Mouse (Mus musculus): ENCODE measurements around the gene Sgce.
"Not testable (repeated sequence)": the region's sequence is repeated elsewhere in the genome, so short reads cannot be mapped to it uniquely, and the experiment has no call there.

Gene Sgce

DNA sequence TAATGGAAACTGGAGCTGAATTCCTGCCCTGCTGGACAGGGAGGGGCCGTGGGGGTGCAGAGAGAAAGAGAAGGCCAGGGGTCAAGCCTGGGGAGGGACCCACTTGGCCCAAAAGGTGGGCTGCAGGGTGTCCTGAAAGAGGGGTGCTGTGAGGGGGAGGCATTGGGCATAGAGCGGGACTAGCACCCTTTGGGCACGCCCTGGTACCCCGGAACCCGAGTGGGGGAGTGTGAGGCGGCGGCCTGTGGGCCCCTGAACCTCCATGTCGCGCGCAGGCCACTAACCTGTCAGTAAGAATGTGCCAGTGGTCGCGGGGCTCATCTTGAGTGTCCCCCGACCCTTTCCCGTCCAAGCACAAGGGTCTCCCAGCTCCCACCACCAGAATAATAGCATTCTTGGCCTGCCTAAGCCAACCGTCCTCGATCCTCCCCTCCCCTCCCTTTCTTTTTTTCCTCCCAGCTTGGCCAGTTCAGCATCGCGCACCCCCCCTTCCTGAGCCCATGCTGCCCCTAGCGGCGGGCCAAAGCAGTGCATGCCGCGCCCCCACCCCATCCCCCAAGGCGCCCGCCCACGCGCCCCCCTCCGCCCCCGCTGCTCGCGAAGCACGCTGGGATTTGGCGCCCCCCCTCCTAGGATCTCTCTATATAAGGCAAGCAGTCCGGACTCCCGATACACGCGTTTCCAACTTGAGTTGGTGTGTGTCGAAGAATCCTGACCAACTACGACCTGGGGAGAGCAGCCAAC lies at the start of gene Sgce, which contains the start of gene Peg10:
Gene Sgce, minus strand, starts transcription at position 512 of the 744 bp plus-strand sequence.
Gene Peg10, plus strand, starts transcription at position 611 of the 744 bp plus-strand sequence.
- DNase-seq (ENCODE audit: low spot score in 2 of 2), result peak; percentile 9 to 52

DNA sequence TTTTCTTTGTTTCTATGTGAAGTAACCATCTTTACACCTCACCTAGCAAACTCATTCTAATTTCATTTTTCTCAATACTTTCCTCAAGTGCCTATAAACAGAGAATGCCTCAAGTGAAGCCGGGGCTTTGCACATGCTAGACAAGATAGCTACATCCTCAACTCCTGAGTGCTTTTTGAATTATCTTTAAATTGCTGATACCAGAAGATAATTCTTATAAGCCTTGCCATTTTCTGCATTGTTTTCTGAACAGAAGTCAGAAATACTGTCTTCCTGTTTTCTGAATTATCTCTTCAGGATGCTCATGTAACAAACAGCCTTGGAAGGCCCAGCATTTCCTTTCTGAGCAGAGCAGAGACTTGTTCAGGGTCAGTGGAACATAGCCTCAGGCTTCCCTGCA lies 49.3 kb upstream of the Sgce start:
- no peak for DNase-seq (ENCODE audit: low spot score in 2 of 2)

DNA sequence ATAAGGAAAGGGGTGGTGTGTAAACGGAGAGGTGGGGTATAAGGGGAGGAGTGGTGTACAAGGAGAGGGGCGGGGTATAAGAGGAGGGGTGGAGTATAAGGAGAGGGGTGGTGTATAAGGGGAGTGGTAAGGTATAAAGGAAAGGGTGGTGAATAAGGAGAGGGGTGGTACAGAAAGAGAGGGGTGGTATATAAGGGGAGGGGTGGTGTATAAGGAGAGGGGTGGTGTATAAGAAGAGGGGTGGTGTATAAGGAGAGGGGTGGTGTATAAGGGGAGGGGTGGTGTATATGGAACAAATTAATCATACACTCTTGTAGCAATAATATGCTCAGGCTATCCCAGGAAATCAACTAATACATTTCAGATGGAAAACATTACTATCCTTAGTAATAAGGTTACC lies 15.2 kb upstream of the Sgce start:
- no peak for DNase-seq (ENCODE audit: low spot score in 2 of 2)

DNA sequence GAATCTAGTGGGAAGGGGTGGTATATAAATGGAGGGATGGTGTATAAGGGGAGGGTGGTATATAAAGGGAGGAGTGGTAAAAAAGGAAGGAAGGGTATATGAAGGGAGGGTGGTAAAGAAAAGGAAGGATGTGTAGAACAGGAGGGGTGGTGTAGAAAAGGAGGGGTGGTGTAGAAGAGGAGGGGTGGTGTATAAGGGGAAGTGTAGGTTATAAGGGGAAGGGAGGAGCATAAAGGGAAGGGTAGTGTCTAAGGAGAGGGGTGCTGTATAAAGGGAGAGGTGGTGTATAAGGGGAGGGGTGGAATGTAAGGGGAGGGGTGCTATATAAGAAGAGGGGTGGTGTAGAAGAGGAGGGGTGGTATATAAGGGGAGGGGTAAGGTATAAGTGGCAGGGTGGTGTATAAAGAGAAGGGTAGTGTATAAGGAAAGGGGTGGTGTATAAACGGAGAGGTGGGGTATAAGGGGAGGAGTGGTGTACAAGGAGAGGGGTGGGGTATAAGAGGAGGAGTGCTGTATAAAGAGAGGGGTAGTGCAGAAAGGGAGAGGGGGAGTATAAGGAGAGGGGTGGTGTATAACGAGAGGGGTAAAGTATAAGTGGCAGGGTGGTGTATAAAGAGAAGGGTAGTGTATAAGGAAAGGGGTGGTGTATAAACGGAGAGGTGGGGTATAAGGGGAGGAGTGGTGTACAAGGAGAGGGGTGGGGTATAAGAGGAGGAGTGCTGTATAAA lies 14.6 kb upstream of the Sgce start:
- DNase-seq (ENCODE audit: low spot score in 2 of 2), result not testable (repeated sequence)

DNA sequence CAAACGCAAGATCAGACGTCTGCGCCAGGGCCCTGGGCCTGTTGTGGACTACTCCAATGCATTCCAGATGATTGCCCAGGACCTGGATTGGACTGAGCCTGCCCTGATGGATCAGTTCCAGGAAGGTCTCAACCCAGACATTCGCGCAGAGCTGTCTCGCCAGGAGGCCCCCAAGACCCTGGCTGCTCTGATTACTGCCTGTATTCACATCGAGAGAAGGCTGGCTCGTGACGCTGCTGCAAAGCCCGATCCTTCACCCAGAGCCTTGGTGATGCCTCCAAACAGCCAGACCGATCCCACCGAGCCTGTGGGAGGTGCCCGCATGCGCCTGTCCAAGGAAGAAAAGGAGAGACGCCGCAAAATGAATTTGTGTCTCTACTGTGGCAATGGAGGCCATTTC lies 7.9 kb upstream of the Sgce start:
- no peak for DNase-seq (ENCODE audit: low spot score in 2 of 2)

DNA sequence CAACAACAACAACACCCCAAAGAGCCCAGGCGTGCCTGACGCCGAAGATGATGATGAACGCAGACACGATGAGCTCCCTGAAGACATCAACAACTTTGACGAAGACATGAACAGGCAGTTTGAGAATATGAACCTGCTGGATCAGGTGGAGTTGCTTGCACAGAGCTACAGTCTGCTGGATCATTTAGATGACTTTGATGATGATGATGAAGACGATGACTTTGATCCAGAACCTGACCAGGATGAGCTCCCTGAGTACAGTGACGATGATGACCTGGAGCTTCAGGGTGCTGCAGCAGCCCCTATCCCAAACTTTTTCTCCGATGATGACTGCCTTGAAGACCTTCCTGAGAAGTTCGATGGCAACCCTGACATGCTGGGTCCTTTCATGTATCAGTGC lies 7.3 kb upstream of the Sgce start:
- no peak for DNase-seq (ENCODE audit: low spot score in 2 of 2)

DNA sequence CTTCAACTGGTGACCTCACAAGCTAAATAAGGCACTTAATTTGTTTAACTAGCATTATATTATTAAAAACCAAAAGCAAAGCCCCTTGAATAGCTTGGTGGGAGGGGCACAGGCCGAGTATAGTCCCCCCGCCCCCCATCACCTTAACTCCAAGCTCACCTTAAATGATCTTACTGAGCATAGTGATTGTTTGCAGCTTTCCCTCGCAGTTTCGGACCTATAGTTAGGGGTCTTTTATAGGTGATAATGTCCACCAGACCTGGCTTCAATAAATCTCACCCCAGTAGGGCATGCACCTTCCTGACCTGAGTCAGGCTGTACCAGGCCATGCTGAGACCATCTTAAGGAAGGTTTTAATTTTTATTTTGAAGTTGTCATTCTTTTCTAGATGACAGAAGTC lies 4.3 kb upstream of the Sgce start:
- DNase-seq (ENCODE audit: low spot score in 2 of 2), result no peak

DNA sequence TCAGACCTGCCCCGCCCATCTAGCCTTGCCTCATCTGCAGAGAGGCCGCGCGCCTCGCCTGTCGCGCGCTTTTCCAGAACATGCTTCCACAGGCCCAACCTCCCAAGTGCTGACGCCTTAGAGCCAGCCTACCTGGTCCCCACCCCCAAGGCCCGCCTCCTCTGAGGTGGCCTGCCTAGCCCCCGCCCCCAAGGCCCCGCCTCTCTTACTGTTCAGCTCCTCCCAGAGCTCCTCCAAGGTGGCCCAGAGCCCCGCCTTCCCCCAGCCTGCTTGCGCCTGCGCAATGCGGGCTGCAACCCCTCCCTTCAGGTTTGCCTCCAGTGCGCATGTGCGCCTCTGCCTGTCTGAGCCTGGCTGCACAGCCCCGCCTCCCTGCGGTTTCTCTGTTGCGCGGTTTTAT lies 2.1 kb upstream of the Sgce start:
- DNase-seq (ENCODE audit: low spot score in 2 of 2), result peak; percentile 64 to 90

DNA sequence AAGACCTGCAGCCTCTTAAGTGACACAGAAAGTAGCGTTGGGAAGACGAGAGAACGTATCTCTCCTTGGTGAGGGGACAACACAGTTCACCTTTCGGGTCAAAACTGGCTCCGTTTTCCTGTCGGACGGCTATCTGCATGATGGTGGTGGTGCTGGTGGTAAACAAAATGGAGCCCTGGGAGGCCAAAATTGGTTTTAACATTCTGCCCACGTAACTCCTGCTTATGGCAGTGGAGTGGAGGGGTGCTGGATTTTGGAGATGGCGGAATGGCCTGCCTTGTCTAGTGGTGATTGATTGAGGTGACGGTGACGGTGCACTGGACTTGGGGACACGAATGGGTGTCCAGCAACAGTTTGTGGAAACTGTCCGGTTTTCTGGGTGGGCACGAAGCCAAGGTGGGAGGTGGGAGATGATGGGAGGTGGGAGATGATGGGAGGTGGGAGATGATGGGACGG lies 1.5 kb upstream of the Sgce start:
- peak in 1 of 2 experiments; percentile 22 for DNase-seq (ENCODE audit: low spot score in 2 of 2)

DNA sequence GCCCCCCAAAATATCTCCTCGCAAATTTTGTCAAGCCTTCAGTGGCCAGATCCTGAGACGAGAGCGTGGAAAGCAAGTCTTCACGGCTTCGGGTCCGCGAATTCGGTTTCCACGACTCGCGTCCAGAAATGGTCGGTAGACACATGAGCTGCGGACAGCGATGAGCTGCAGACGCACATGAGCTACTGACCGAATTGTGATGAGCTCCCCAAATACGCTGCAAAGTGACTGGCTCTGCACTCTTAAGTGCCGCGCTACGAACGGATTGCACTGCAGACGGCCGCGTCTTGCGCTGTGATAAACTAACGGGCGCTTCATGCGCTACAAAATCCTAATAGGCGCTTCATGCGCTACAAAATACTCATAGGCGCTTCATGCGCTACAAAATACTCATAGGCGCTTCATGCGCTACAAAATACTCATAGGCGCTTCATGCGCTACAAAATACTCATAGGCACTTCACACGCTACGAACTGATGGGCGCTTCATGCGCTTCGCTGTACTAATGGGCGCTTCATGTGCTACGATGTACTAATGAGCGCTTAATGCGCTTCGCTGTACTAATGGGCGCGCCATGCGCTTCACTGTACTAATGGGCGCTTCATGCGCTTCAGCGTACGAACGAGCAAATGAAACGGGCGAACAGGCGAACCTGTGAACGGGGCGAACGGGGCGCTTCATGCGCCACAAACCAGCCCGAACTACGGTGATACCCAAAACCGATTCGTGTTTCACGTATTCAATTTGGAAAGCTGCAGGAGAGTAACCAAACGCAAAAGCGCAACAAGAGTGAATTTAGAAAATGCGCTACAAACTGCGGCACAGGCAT lies 884 bp upstream of the Sgce start:
- DNase-seq (ENCODE audit: low spot score in 2 of 2), result peak; percentile 6 to 24

DNA sequence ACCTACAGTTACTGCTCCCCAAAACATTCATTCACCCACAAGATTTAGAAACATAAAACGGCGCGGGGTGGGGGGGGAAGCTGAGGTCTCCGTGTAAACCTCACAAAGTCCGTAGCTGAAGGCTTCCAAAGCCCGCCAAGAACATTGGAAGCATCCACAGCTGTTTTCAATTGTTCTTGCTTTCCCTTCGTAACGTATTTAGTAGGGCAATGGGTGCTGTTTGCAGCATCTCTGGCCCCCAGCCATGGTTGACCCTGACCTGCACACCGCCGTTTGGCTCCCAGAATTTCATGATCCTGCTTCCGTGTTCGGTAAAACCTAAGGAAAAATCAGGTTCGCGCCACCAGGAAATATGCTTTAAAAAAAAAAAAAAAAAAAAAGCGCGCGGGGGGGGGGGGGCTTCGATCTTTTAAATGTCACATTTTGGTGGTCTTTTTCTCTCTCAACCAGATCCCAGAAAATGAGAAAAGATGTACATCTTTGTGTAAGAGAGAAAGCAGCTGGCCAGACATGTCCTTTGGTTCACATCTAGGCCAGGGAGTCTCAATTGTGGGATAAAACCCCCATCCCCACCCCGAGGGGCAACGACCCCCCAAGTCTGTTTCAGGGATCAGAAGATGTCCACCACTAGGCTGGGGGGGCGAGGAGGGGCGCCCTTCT lies 841 bp downstream of the Sgce start:
- no peak for DNase-seq (ENCODE audit: low spot score in 2 of 2)

DNA sequence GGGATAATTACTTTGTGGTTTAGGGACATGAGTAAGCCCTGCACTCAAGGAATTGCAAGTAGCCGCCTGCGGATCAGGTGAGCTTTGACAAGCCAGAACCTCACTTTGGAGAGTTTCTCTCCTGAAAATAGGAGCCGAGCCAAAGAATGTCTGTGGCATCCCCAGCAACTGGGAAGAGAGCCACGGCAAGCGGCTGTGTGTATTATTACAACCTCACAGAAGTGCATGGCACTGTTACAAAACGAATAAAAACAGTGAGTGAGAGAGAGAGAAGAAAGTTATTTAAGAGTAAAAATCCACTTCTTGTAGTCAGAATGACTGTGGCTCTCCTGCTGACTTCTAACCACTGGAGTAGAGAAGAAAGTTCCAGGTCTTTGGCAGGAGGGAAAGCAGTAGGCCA lies 6.5 kb downstream of the Sgce start:
- DNase-seq (ENCODE audit: low spot score in 2 of 2), result no peak

DNA sequence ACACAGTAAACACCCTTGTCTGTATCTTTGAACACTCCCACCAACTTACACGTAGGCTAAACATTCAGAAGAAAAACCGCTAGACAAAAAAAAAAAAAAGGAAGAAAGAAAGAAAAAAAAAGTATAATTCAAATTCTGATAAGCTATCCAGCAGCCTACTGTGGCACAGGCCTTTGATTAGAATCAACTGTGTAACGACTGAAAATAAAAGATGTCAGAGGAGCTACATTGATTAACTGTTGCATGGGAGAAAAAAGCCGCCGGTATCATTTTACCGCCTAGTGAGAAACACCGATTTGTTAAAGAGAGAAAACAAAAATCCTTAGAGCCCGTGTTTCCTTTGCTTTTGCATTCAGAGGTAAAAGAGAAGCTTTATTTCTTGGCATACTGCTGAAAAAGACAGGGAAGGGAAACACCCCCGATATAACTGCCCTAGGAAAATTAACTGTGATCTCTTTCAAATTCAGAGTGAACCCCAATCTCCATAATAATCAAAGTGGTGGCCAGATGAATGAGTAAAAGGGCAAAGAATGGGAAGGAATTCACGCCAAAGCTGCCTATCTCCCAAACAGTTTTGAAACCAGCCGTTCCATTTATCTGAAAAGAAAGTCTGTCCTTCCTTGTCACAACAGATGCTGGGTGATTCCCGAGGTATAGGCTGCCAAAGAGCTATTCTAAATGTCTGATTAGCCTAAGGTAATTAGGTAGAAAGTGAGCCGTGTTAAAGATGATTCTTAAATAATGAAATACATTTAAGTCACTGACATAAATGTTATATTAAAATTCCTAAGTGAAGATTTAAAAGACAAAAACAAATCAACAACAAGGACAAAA lies 7.3 kb downstream of the Sgce start:
- DNase-seq (ENCODE audit: low spot score in 2 of 2), result no peak

DNA sequence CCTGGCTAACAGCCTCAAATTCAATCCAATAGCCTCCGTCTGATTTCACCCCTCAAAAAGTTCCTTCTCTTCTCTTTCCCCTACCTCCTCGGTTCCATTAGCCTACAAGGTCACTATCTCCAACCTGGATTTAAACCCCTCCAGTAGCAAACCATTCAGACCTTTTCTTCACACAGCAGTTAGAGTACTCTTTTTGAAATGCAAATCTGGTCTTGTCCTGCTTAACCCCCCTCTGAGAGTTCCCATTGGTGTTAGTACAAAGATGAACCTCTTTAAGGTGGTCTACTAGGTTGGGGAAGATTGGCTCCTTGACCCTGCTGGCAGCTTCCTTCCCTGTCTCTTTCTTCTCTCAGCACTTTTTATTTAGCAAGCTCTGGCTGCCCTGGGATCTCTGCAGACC lies 8.3 kb downstream of the Sgce start:
- DNase-seq (ENCODE audit: low spot score in 2 of 2), result no peak

DNA sequence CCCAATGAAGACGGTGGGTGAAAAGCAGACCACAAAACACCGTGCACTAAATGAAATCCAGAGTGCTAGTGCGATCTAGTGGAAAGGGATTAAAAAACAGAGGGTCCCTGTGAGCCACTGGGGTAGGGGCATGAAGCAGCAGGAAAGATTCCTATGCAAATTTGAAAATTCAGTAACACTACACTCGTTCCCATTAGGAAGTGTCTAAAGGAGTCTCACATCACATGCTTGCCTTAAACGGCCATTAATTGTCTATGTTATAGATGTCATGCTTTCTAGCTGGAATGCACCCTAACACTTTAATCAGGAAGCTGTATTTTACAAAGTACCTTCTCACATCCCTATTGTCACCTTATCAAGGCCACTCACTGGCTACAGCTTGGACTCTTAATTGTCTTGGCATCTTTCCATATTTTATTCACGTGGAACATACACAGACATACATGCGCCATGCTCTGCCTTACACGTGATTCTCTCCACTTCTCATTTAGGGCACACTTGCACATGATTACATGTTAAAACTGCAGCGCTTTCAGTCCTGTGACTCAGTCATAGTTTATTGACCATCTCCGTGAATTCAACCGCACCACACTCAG lies 8.9 kb downstream of the Sgce start:
- DNase-seq (ENCODE audit: low spot score in 2 of 2), result no peak

DNA sequence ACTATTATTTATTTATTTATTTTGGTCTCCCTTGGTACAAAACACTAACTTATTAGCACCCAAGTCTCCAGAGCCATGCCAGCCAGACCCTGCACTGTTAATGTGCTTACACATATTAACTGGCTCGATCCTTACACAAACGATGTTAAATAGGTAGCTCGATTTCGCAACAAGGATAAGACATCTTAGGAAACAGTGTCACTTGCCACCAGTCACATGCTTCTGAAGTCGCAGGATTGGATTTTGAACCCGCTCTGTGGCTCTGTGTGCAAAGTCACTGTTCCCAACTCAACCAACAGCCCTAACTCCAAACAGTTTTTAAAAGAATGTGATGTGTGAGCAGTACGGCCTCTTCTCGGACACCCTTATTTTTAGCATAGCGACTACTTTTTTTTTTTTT lies 10.6 kb downstream of the Sgce start:
- DNase-seq (ENCODE audit: low spot score in 2 of 2), result no peak

DNA sequence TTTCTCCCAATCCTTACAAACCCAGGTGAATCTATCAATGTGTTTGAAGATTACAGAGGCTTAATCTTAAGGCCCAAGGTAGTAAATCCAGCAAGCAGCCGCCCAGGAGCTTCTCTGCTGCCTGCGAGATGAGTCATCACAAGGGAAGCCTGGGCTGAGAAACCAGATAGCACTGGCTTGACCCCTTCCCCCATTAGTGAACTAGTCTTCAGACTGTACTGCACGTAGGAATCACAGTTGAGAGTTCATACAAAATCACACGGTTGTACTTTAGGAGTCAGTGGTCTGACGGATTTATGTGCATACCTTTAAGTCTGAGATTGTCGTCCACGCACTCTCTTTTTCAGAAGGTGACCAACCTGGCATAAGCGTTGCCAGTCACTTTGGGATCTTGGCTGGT lies 13.8 kb downstream of the Sgce start:
- no peak for DNase-seq (ENCODE audit: low spot score in 2 of 2)

DNA sequence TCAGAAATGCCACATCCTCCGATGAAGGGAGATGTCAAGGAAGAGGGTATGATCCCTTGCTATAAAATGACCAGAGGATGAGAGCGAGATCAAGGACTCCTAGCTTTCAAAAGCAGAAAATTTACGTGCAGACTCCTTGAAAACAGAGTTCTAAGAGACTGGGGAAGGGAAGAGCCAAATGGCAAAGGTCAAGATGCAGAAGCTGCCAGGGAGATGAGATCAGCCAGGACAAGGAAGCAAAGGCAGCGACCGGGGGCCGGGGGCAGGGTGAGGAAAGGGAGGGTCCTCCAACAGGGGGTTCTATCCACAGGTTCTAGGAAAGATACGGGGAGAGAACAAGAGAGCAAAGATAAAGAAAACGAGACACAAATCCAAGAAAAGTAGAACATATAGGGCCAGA lies 15.3 kb downstream of the Sgce start:
- no peak for DNase-seq (ENCODE audit: low spot score in 2 of 2)

DNA sequence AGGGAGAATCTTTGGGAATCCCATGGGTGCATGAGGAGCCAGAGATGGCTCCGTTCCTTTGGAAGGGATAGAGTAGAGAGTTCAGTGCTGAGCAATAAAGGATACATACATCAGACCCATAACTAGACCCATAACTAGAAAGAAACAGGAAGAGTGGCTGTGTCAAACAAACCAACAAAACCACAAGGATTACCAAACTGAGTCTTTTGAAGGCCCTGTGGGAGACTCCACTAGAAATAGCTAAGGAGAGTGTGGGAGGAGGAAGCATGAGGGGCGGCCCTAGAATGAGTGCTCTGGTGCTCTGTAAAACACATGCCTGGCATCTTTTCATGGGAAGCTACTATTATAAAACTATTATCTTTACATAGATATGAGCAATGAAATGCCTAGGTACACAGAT lies 18.7 kb downstream of the Sgce start:
- DNase-seq (ENCODE audit: low spot score in 2 of 2), result no peak

DNA sequence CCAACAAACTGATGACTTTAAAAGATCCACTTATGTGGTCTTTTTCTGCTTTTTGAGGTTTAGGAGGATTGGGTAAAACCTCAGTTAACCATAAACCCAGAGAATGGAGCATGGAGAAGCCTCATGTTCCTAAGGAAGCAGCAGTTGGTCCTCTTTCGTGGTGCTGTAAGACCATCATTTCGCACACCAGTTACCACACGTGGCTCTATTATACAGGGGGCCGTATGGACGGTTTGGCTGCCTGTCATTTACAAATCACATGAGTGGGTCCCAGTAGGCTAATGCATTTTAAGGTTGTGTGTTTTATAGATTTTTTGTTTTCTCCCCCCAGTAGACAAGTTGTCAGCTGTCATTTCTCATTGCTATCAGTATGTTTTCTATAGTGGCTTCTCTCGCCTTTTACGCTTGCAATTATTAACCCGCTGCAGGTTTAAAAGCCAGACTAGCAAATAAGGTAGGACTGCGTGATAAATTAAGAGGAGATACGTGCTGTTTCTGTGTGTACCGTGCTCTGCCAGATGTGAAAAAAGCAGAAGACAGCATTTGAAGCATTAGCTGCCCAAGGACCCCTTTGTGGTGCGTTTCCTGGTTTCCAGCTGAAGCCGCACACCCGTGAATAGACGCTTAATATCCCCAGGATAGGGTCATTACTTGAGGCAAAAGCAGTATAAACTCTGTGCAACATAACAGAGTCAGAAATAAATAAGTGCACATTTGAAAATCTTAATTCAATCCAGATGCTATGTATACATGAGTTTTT lies 22.8 kb downstream of the Sgce start:
- DNase-seq (ENCODE audit: low spot score in 2 of 2), result no peak

All from spleen, postnatal 10 days (tissue).